Comparison of ENCODE assay signal across 11 mouse cellular contexts in the genomic region with DNA sequence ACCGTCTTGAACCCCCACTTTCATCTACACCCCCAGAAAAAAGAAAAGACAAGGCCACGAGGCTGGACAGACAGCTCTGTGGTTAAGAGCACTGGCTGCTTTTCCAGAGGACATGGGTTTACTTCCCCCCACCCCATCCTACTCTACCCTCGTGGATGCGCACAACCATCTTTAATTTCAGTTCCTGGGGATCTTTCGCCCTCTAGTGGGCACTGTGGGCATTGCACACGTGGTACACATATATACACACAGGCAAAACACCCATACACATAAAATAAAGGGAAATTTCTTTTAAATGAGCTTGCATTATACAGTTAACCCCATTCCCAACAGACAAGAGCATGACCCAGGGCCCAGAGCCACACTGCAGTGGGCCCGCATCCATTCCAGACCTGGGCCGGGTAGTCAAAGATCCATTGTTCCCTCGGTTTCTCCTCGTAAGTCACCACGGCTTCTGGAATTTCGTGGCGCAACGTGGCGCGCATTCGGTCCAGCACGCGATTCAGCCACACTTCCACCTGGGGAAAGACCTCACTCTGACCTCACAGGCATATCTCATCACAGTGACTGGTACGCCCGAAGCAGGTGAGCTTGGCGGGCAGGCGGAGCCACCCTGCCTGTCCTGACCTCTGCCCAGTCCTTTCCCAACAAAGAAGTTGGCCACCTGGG. TPM values are rescaled to one million over a fixed set of nuclear protein-coding genes. Genes with fewer than 3 reads are reported as not detected.
A peak's percentile ranks its signal among the peaks of the same experiment; 100 is the strongest.
DNase-seq lines count a peak whose midpoint lies in the region; ATAC-seq and TF ChIP-seq lines count a peak whose summit lies in the region.
"Had no signal": no experiment of that assay in that cellular context is flagged by ENCODE, and none has a peak within 500 bp of the region (broad histone marks: within the 10 kb centered on the region; RNA-seq: fewer than 3 reads in every experiment).

No protein-coding gene starts in this region.

- H3K27ac ChIP-seq in lung, embryonic 14.5 days (ENCODE audit: low read depth) = no peak overlapping the region
- H3K27ac ChIP-seq: heart, embryonic 13.5 days; lung, embryonic 15.5 days had no signal

- no peak overlapping the region for H3K4me2 ChIP-seq in lung, embryonic 14.5 days
- H3K4me2 ChIP-seq: heart, embryonic 13.5 days; lung, embryonic 15.5 days had no signal

- ATAC-seq in lung, embryonic 14.5 days (ENCODE audit: insufficient read depth) = no peak
- 0 out of 2 replicates have a peak, but pooled peaks have one; percentile 29 for ATAC-seq in megakaryocyte progenitor cell, adult 5-6 weeks (replicated peaks; ENCODE audit: poor library complexity)
- ATAC-seq in inflammation-experienced regulatory T-cells, adult 6 months = no peak

- H3K4me1 ChIP-seq in lung, embryonic 14.5 days (ENCODE audit: insufficient read depth) = no peaks in the 10 kb centered on the region
- H3K4me1 ChIP-seq in E14TG2a.4 (replicated peaks; ENCODE audit: low read depth, low read length) = peaks cover 83% of the 10 kb centered on the region

- peak; percentile 68 for TF ChIP-seq CTCF in lung, embryonic 14.5 days (IDR thresholded peaks at IDR 0.05; ENCODE audit: low read depth)
- TF ChIP-seq CTCF in E14TG2a.4 (conservative IDR thresholded peaks at IDR 0.05; ENCODE audit: low read length) = peak; percentile 98

- 85% methylated on average over 23 of the region's 23 CpGs for WGBS in lung, embryonic 14.5 days

- H3K9ac ChIP-seq in lung, embryonic 14.5 days = no peak overlapping the region
- H3K9ac ChIP-seq: heart, embryonic 13.5 days; lung, embryonic 15.5 days had no signal

- H3K27me3 ChIP-seq in lung, embryonic 14.5 days (ENCODE audit: insufficient read depth, low read length) = no peaks in the 10 kb centered on the region
- peaks cover 5% of the 10 kb centered on the region; the same call in 1 of the 2 replicates for H3K27me3 ChIP-seq in E14TG2a.4 (ENCODE audit: insufficient read depth, low read length)
- H3K27me3 ChIP-seq: lung, embryonic 15.5 days had no signal

- no peak overlapping the region for H3K4me3 ChIP-seq in lung, embryonic 14.5 days (ENCODE audit: low read depth, low read length)
- peak overlapping the region; percentile 64 for H3K4me3 ChIP-seq in E14TG2a.4 (replicated peaks; ENCODE audit: low read length)
- H3K4me3 ChIP-seq: heart, embryonic 13.5 days; lung, embryonic 15.5 days had no signal

- DNase-seq in lung, embryonic 14.5 days = peak; percentile 38
- DNase-seq in lung, postnatal 4 days = no peak
- DNase-seq in R1 (ENCODE audit: low read depth, low spot score) = peak; percentile 83
- DNase-seq in frontal cortex, postnatal 10 days (ENCODE audit: low spot score in 2 of 2) = no peak
- DNase-seq: kidney, postnatal 25 days; thymus, postnatal 14 days had no signal

- no peaks in the 10 kb centered on the region for H3K36me3 ChIP-seq in lung, embryonic 14.5 days (ENCODE audit: insufficient read depth)
- H3K36me3 ChIP-seq in E14TG2a.4 (ENCODE audit: insufficient read depth, low read length) = no peaks in the 10 kb centered on the region
- H3K36me3 ChIP-seq: heart, embryonic 13.5 days; lung, embryonic 15.5 days had no signal

- H3K9me3 ChIP-seq in lung, embryonic 14.5 days (ENCODE audit: low read depth, low read length) = no peaks in the 10 kb centered on the region; the same call in 1 of the 2 replicates
- no peaks in the 10 kb centered on the region for H3K9me3 ChIP-seq in E14TG2a.4 (ENCODE audit: low read length)
- H3K9me3 ChIP-seq: lung, embryonic 15.5 days had no signal

RNA-seq across cellular contexts. Expression of a gene that starts 39.3 kb away (rescaled TPM):
- polyA plus RNA-seq in lung, embryonic 14.5 days (2014; fragmentation: Nextera tagmentation; extraction: Ambion mirVana) = 0.11 and 0.29 TPM in 2 replicates
- 0.12 and 1.3 TPM in 2 replicates for total RNA-seq in megakaryocyte progenitor cell, adult 5-6 weeks (2015)
- not detected in 2 replicates for total RNA-seq in megakaryocyte progenitor cell, adult 5-6 weeks (2017)
- polyA plus RNA-seq in inflammation-experienced regulatory T-cells, adult 6 months (2017; shearing (Covaris generic)) = under 1 TPM; 0.11 to 0.73 (median 0.60) TPM

Comparison
In these comparisons a context has a peak if more than half of its experiments do, and no peak if none do; other contexts are left out.
1. DNase-seq: peak in lung, embryonic 14.5 days (single experiment) and R1 (single experiment); none in lung, postnatal 4 days (0 of 2) and frontal cortex, postnatal 10 days (0 of 2).